Mouse (Mus musculus) liver, adult 2 months (tissue): ENCODE data around the gene Ankrd6.

Source experiments
- CTCF ChIP-seq: fragments of 200-500 bp; IDR thresholded peaks from 2 replicates; pipeline ENCODE4 v1.5.1; 2011; ENCODE audit warnings: low read depth, low read length, control low read depth
- POLR2A ChIP-seq: fragments of 200-500 bp; IDR thresholded peaks from 2 replicates; pipeline ENCODE4 v1.6.1; 2011; ENCODE audit warnings: low read length, control low read depth; ENCODE audit not compliant: insufficient read depth; ENCODE audit errors: extremely low read depth

- TF ChIP-seq CTCF: no peak
- TF ChIP-seq POLR2A: no peak
Measured at GRCm38 (mm10) chr4:32956423-32956822, 5.8 kb upstream of the Ankrd6 start.
